Mouse (Mus musculus) brain, adult 2 months (tissue): Measurements from ENCODE around the gene Lzic.
"Not testable (repeated sequence)": the region's sequence is repeated elsewhere in the genome, so short reads cannot be mapped to it uniquely, and the experiment has no call there.

Source experiments
- DNase-seq: peaks from one replicate; pipeline ENCODE4 v3.0.0; 2011; ENCODE audit warnings: low read depth, low spot score

Gene Lzic

GRCm38 (mm10) chr4:149485053-149485824, at the start of gene Lzic, which contains the start of gene Nmnat1:
TSS of gene Lzic (plus strand) at chr4:149485229.
TSS of gene Nmnat1 (minus strand) at chr4:149485202.
- peak; percentile 97 for DNase-seq

GRCm38 (mm10) chr4:149440576-149440975, 44.5 kb upstream of the Lzic start:
- no peak for DNase-seq

GRCm38 (mm10) chr4:149442436-149442835, 42.6 kb upstream of the Lzic start:
- no peak for DNase-seq

- no peak for DNase-seq
These were observed 40.6 kb upstream of the Lzic start for GRCm38 (mm10) chr4:149444465-149444864.

GRCm38 (mm10) chr4:149444964-149445701, 39.9 kb upstream of the Lzic start:
- peak; percentile 98 for DNase-seq

- peak; percentile 32 for DNase-seq
These were observed 39.2 kb upstream of the Lzic start for GRCm38 (mm10) chr4:149445868-149446267.

- DNase-seq: no peak
These were observed 38.7 kb upstream of the Lzic start for GRCm38 (mm10) chr4:149446309-149446708.

- DNase-seq: no peak
These were observed 34.4 kb upstream of the Lzic start for GRCm38 (mm10) chr4:149450636-149451035.

GRCm38 (mm10) chr4:149453656-149454055, 31.4 kb upstream of the Lzic start:
- peak; percentile 45 for DNase-seq

GRCm38 (mm10) chr4:149454263-149454662, 30.8 kb upstream of the Lzic start:
- no peak for DNase-seq

- no peak for DNase-seq
These were observed 30.1 kb upstream of the Lzic start, which contains the start of gene Rbp7 for GRCm38 (mm10) chr4:149454879-149455278. TSS of gene Rbp7 (minus strand) at chr4:149454978.

- not testable (repeated sequence) for DNase-seq
These were observed 27.9 kb upstream of the Lzic start for GRCm38 (mm10) chr4:149457163-149457562.

- DNase-seq: peak; percentile 18
These were observed 27.1 kb upstream of the Lzic start for GRCm38 (mm10) chr4:149457831-149458430.

- peak; percentile 34 for DNase-seq
These were observed 26.5 kb upstream of the Lzic start for GRCm38 (mm10) chr4:149458526-149458925.

GRCm38 (mm10) chr4:149459425-149459824, 25.6 kb upstream of the Lzic start:
- DNase-seq: no peak

- not testable (repeated sequence) for DNase-seq
These were observed 24.6 kb upstream of the Lzic start for GRCm38 (mm10) chr4:149460475-149460874.

GRCm38 (mm10) chr4:149461579-149462304, 23.3 kb upstream of the Lzic start:
- DNase-seq: peak; percentile 93

- DNase-seq: no peak
These were observed 22.6 kb upstream of the Lzic start for GRCm38 (mm10) chr4:149462305-149462971.

- DNase-seq: no peak
These were observed 21.5 kb upstream of the Lzic start for GRCm38 (mm10) chr4:149463435-149463950.

- DNase-seq: no peak
These were observed 15.5 kb upstream of the Lzic start for GRCm38 (mm10) chr4:149469557-149469956.

- peak; percentile 37 for DNase-seq
These were observed 9.9 kb upstream of the Lzic start for GRCm38 (mm10) chr4:149475096-149475495.
